Mouse (Mus musculus): ENCODE results near the gene Fes. TPM values are rescaled to one million over a fixed set of nuclear protein-coding genes. Genes with fewer than 3 reads are reported as not detected.

The Fes gene
- polyA plus RNA-seq (2016; fragmentation: Nextera tagmentation; extraction: Ambion mirVana) = 7.2 and 9.2 TPM in 2 replicates

- H3K36me3 ChIP-seq (replicated peaks) = peaks cover 32% of the 10 kb centered on the region
- H3K27me3 ChIP-seq (ENCODE audit: poor library complexity, severe bottlenecking) = peaks cover 43% of the 10 kb centered on the region
- 5% methylated on average over 33 of the region's 33 CpGs for WGBS
- no peaks in the 10 kb centered on the region for H3K9me3 ChIP-seq
- peak within 1 kb of the TSS; percentile 81 for H3K27ac ChIP-seq
- H3K4me3 ChIP-seq = peak within 1 kb of the TSS; percentile 47
- H3K4me1 ChIP-seq = peaks cover 31% of the 10 kb centered on the region
- peak; percentile 53 for DNase-seq (ENCODE audit: extremely low spot score, low spot score)
Observed at GRCm38 (mm10) chr7:80387633-80388543, at the start of gene Fes. Gene Fes, minus strand, starts transcription at chr7:80387946.

DNA sequence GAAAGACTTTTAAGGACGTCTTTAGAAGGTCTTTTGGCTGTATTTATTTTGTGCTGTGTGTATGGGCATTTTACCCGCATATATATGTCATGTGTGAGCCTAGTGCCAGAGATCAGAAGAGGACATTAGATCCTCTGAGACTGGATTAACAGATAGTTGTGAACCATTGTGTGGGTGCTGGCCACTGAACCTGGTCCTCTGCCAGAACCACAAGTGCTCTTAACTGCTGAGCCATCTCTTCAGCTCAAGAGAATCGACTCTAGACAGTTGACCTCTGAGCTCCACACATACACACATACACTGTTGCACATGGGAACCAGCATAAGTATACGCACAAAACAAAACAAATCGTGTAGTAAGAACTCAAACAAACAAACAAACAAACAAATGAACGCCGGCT, 48.8 kb upstream of the Fes start:
- H3K4me1 ChIP-seq = peaks cover 18% of the 10 kb centered on the region
- no peaks in the 10 kb centered on the region for H3K36me3 ChIP-seq (replicated peaks)
- H3K27ac ChIP-seq = no peak overlapping the region
- H3K9me3 ChIP-seq = no peaks in the 10 kb centered on the region
- no peak for DNase-seq (ENCODE audit: extremely low spot score, low spot score)
- H3K4me3 ChIP-seq = no peak overlapping the region
- H3K27me3 ChIP-seq (ENCODE audit: poor library complexity, severe bottlenecking) = no peaks in the 10 kb centered on the region
- 93% methylated on average over 7 of the region's 7 CpGs for WGBS

DNA sequence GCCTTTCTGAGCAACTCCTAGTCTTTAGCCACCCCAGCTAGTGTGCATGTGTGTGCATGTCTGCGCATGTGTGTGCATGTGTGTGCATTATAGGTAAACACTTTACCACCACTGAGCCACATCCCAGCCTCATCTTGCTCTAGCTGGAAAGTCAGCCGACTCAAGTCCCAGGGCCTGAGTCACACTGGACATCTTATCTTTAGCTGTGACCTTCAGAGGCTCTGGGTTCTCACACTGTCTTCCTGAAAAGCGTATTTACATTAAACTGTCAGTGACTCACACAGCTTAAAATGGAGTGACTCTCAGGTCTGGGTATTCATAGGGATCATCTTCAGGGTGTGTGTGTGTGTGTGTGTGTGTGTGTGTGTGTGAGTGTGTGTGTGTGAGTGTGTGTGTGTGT, 47.8 kb upstream of the Fes start:
- Histone ChIP-seq H3K27me3 (ENCODE audit: poor library complexity, severe bottlenecking) (no peaks in the 10 kb centered on the region), H3K4me3 (no peak overlapping the region), H3K36me3 (replicated peaks) (no peaks in the 10 kb centered on the region), H3K27ac (no peak overlapping the region), H3K9me3 (no peaks in the 10 kb centered on the region), H3K4me1 (peaks cover 17% of the 10 kb centered on the region)
- 93% methylated on average over 3 of the region's 3 CpGs for WGBS
- DNase-seq (ENCODE audit: extremely low spot score, low spot score) = no peak

DNA sequence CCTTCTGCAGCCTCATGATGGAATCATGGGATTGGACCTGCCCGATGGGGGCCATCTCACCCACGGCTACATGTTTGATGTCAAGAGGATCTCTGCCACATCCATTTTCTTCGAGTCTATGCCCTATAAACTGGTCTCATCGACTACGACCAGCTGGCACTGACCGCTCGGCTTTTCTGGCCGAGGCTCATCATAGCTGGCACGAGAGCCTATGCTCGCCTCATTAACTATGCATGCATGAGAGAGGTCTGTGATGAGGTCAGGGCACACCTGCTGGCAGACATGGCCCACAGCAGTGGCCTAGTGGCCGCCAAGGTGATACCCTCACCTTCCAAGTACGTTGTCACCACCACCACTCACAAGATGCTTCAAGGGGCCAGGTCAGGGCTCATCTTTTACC, 41.9 kb upstream of the Fes start:
- no peaks in the 10 kb centered on the region for H3K9me3 ChIP-seq
- H3K27me3 ChIP-seq (ENCODE audit: poor library complexity, severe bottlenecking) = no peaks in the 10 kb centered on the region
- H3K27ac ChIP-seq = no peak overlapping the region
- H3K4me1 ChIP-seq = no peaks in the 10 kb centered on the region; the same call in 1 of the 2 replicates
- no peak overlapping the region for H3K4me3 ChIP-seq
- H3K36me3 ChIP-seq (replicated peaks) = no peaks in the 10 kb centered on the region
- DNase-seq (ENCODE audit: extremely low spot score, low spot score) = no peak
- WGBS = 94% methylated on average over 12 of the region's 12 CpGs

- H3K27ac ChIP-seq = no peak overlapping the region
- 87% methylated on average over 5 of the region's 5 CpGs for WGBS
Observed at GRCm38 (mm10) chr7:80427730-80428129, 40.0 kb upstream of the Fes start.

GRCm38 (mm10) chr7:80426363-80426762, 38.6 kb upstream of the Fes start:
- no peaks in the 10 kb centered on the region for H3K9me3 ChIP-seq
- no peak overlapping the region for H3K4me3 ChIP-seq
- 75% methylated on average over 7 of the region's 7 CpGs for WGBS
- DNase-seq (ENCODE audit: extremely low spot score, low spot score) = no peak
- H3K27ac ChIP-seq = no peak overlapping the region
- H3K36me3 ChIP-seq (replicated peaks) = no peaks in the 10 kb centered on the region
- no peaks in the 10 kb centered on the region; the same call in 1 of the 2 replicates for H3K27me3 ChIP-seq (ENCODE audit: poor library complexity, severe bottlenecking)
- H3K4me1 ChIP-seq = peaks cover 9% of the 10 kb centered on the region

More at GRCm38 (mm10) chr7:80427730-80428129, 40.0 kb upstream of the Fes start:
- Histone ChIP-seq H3K4me3 (no peak overlapping the region), H3K27me3 (ENCODE audit: poor library complexity, severe bottlenecking) (no peaks in the 10 kb centered on the region; the same call in 1 of the 2 replicates), H3K9me3 (no peaks in the 10 kb centered on the region), H3K4me1 (peaks cover 7% of the 10 kb centered on the region), H3K36me3 (replicated peaks) (no peaks in the 10 kb centered on the region)
- DNase-seq (ENCODE audit: extremely low spot score, low spot score) = no peak

- Histone ChIP-seq H3K4me3 (no peak overlapping the region), H3K27ac (no peak overlapping the region), H3K36me3 (replicated peaks) (no peaks in the 10 kb centered on the region), H3K9me3 (no peaks in the 10 kb centered on the region), H3K4me1 (peaks cover 9% of the 10 kb centered on the region), H3K27me3 (ENCODE audit: poor library complexity, severe bottlenecking) (no peaks in the 10 kb centered on the region; the same call in 1 of the 2 replicates)
- WGBS = 83% methylated on average over 6 of the region's 6 CpGs
- DNase-seq (ENCODE audit: extremely low spot score, low spot score) = no peak
Observed at GRCm38 (mm10) chr7:80424722-80425121, 37.0 kb upstream of the Fes start.

- H3K4me1 ChIP-seq = peaks cover 9% of the 10 kb centered on the region
- no peak for DNase-seq (ENCODE audit: extremely low spot score, low spot score)
- H3K4me3 ChIP-seq = no peak overlapping the region
- H3K27me3 ChIP-seq (ENCODE audit: poor library complexity, severe bottlenecking) = no peaks in the 10 kb centered on the region; the same call in 1 of the 2 replicates
- H3K9me3 ChIP-seq = no peaks in the 10 kb centered on the region
- no peak overlapping the region for H3K27ac ChIP-seq
- no peaks in the 10 kb centered on the region for H3K36me3 ChIP-seq (replicated peaks)
- WGBS = 27% methylated on average over 20 of the region's 20 CpGs
Observed at GRCm38 (mm10) chr7:80422759-80423480, 35.2 kb upstream of the Fes start.

- 96% methylated on average over 6 of the region's 6 CpGs for WGBS
- Histone ChIP-seq H3K27me3 (ENCODE audit: poor library complexity, severe bottlenecking) (no peaks in the 10 kb centered on the region; the same call in 1 of the 2 replicates), H3K27ac (no peak overlapping the region), H3K9me3 (no peaks in the 10 kb centered on the region), H3K4me1 (peaks cover 9% of the 10 kb centered on the region), H3K4me3 (no peak overlapping the region), H3K36me3 (replicated peaks) (no peaks in the 10 kb centered on the region)
- no peak for DNase-seq (ENCODE audit: extremely low spot score, low spot score)
Observed at GRCm38 (mm10) chr7:80421576-80421975, 33.8 kb upstream of the Fes start.

- H3K27me3 ChIP-seq (ENCODE audit: poor library complexity, severe bottlenecking) = no peaks in the 10 kb centered on the region; the same call in 1 of the 2 replicates
- 89% methylated on average over 4 of the region's 4 CpGs for WGBS
- no peak overlapping the region for H3K27ac ChIP-seq
- H3K36me3 ChIP-seq (replicated peaks) = no peaks in the 10 kb centered on the region
- H3K4me3 ChIP-seq = no peak overlapping the region
- DNase-seq (ENCODE audit: extremely low spot score, low spot score) = no peak
- H3K4me1 ChIP-seq = peaks cover 9% of the 10 kb centered on the region
- no peaks in the 10 kb centered on the region for H3K9me3 ChIP-seq
Observed at GRCm38 (mm10) chr7:80420586-80420985, 32.8 kb upstream of the Fes start.

DNA sequence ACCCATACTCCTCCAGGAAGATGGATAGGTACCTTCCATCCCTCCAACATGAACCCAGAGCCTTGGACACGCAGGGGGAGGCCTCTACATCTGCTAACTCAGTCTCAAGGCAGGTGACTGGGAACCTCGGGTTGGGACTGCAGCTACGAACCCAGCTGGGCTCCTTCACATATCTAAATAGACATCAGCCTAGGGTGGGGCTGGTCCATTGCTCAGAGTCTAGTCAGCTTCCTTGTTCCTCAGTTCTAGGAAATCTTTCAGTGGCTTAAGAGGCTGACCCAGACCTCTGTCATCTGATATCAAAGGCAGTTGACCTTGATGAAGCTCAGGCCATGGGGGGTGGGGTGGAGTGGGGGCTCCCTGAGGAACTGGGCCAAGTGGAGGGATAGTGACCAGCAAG, 31.5 kb upstream of the Fes start:
- peaks cover 9% of the 10 kb centered on the region for H3K4me1 ChIP-seq
- H3K27ac ChIP-seq = no peak overlapping the region
- H3K4me3 ChIP-seq = no peak overlapping the region
- DNase-seq (ENCODE audit: extremely low spot score, low spot score) = no peak
- no peaks in the 10 kb centered on the region for H3K9me3 ChIP-seq
- H3K36me3 ChIP-seq (replicated peaks) = no peaks in the 10 kb centered on the region
- no peaks in the 10 kb centered on the region; the same call in 1 of the 2 replicates for H3K27me3 ChIP-seq (ENCODE audit: poor library complexity, severe bottlenecking)
- WGBS = 79% methylated on average over 3 of the region's 3 CpGs

DNA sequence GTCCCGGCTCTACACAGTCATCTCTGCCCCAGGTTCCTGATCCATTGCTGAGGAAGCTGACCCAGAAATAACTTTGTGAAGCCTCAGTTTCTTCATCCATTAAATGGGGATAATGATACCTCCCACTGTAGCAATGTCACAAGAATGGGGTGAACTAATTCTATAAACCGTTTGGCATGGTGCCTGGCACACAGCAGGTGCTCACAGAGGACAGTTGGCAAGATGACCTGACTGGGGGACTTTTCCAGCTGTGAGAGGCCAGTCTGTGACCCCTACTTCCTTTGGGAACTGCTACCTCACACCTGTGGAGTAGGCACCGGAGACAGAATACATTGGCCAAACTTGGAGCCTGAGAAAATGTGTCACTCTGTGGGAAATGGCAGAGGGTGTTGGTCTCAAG, 30.3 kb upstream of the Fes start:
- peaks cover 5% of the 10 kb centered on the region for H3K4me1 ChIP-seq

DNA sequence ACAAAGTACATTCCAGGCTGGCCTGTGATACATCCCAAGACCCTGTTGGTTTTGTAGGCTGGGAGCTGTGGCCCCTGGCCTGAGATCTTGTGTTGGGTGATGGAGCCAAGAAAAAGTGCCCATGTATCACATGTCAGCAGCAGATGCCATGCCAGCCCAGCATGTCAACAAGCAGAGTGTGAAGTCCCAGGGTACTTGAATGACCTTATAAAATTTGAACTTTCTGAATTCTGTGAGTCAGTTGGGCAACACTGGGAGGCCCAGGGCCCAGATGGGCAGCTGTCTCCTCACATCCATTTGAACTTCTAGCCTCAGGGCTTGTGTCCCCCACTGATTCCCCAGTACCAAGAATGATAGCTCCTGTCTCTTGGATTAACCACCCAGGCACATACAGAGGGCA, 29.9 kb upstream of the Fes start:
- no peak overlapping the region for H3K4me3 ChIP-seq
- no peaks in the 10 kb centered on the region; the same call in 1 of the 2 replicates for H3K27me3 ChIP-seq (ENCODE audit: poor library complexity, severe bottlenecking)
- no peaks in the 10 kb centered on the region for H3K9me3 ChIP-seq
- H3K27ac ChIP-seq = no peak overlapping the region
- H3K36me3 ChIP-seq (replicated peaks) = no peaks in the 10 kb centered on the region
- peaks cover 1% of the 10 kb centered on the region; the same call in 1 of the 2 replicates for H3K4me1 ChIP-seq
- DNase-seq (ENCODE audit: extremely low spot score, low spot score) = no peak

More for the DNA sequence above, 30.3 kb upstream of the Fes start:
- Histone ChIP-seq H3K27ac (no peak overlapping the region), H3K27me3 (ENCODE audit: poor library complexity, severe bottlenecking) (no peaks in the 10 kb centered on the region; the same call in 1 of the 2 replicates), H3K9me3 (no peaks in the 10 kb centered on the region), H3K36me3 (replicated peaks) (no peaks in the 10 kb centered on the region), H3K4me3 (no peak overlapping the region)
- 87% methylated on average over 3 of the region's 3 CpGs for WGBS
- DNase-seq (ENCODE audit: extremely low spot score, low spot score) = no peak
